Mouse (Mus musculus) embryonic stem cell, embryonic (primary cell): ENCODE data around the gene Tcea2.

Experiments used
- CTCF ChIA-PET, 4 experiments: fragments of 300-600 bp in 2 of 4; fragments of 350-600 bp in 2 of 4; sonication (Branson Sonifier 250); formaldehyde crosslinking; loops; one replicate each; lab custom pipeline; 2022; ENCODE audit warnings: inconsistent platforms in 2 of 4; lab: Charles Lee
- POLR2A ChIA-PET, 4 experiments: fragments of 300-600 bp in 2 of 4; fragments of 350-600 bp in 2 of 4; sonication (Branson Sonifier 250); formaldehyde crosslinking; loops; one replicate each; lab custom pipeline; 2022; ENCODE audit warnings: antibody characterized with exemption in 4 of 4, inconsistent platforms in 1 of 4; lab: Charles Lee

Tcea2 gene

GRCm38 (mm10) chr2:181715382-181715781 is 35.3 kb downstream of the Tcea2 start:
- POLR2A ChIA-PET, result interaction anchor here (0.7 kb wide), 7 partner anchors 31 to 456 kb away, joined by 3 to 7 read pairs (median 5); no protein-coding TSS in a partner anchor
- CTCF ChIA-PET, result interaction anchor here in 3 of 4 experiments (0.6 to 1.0 kb wide), 4 partner anchors 11 to 170 kb away, joined by 3 to 14 read pairs (median 4); no protein-coding TSS in a partner anchor

GRCm38 (mm10) chr2:181716991-181717390 is 36.9 kb downstream of the Tcea2 start:
- CTCF ChIA-PET, result no interaction called here
- POLR2A ChIA-PET, result no interaction called here

DNA sequence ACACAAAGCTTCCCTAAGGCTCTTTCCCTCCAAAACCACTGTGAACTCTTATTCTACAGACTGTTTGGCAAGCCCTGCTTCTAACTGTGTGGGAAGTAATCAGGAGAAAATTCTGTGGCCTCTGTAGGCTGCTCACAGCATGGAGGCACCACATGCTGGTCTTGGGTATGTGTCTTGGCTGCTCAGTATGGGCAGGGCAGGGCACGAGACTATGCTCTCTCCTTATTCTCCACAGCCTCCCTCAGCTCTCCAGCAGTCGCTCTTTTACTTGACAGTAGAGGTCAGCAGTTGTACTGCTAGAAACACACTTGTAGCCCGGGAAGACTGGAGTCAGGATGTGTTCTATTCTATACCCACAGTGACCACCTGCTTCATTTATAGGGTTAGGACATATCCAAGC is 40.0 kb downstream of the Tcea2 start:
- CTCF ChIA-PET, result interaction anchor here in 2 of 4 experiments (0.6 to 2.1 kb wide), 2 partner anchors 146 to 1496 kb away, joined by 4 to 7 read pairs; no protein-coding TSS in a partner anchor
- POLR2A ChIA-PET, result interaction anchor here in 1 of 4 experiments (1.2 kb wide), 1 partner anchor 33 kb away, joined by 4 read pairs; no protein-coding TSS in a partner anchor

- ChIA-PET CTCF (no interaction called here), POLR2A (no interaction called here)
Measured at GRCm38 (mm10) chr2:181721200-181721599, 41.1 kb downstream of the Tcea2 start.

GRCm38 (mm10) chr2:181722213-181722612 is 42.1 kb downstream of the Tcea2 start:
- CTCF ChIA-PET, result interaction anchor here (0.6 to 2.2 kb wide), 14 partner anchors 14 to 147 kb away, joined by 3 to 25 read pairs (median 3); partner anchors contain the start of genes Polr3k (in 1 of the 4), Sox18 (in 1 of the 4) and Tcea2 (in 1 of the 4)

GRCm38 (mm10) chr2:181727659-181728262 is 47.7 kb downstream of the Tcea2 start:
- ChIA-PET POLR2A (no interaction called here), CTCF (interaction anchor here in 2 of 4 experiments (0.5 to 0.9 kb wide), 5 partner anchors 14 to 1169 kb away, joined by 3 to 4 read pairs (median 4); partner anchors contain the start of gene Tcea2 (in 1 of the 2))

More at GRCm38 (mm10) chr2:181722213-181722612, 42.1 kb downstream of the Tcea2 start:
- POLR2A ChIA-PET, result no interaction called here

GRCm38 (mm10) chr2:181730051-181730450 is 49.9 kb downstream of the Tcea2 start:
- ChIA-PET POLR2A (interaction anchor here in 1 of 4 experiments (0.6 kb wide), 2 partner anchors 173 to 942 kb away, joined by 3 read pairs; no protein-coding TSS in a partner anchor), CTCF (interaction anchor here in 1 of 4 experiments (1.3 kb wide), 1 partner anchor 48 kb away, joined by 4 read pairs; no protein-coding TSS in a partner anchor)
